Mouse (Mus musculus): Measurements from ENCODE around the gene Usp12.
A peak's percentile ranks its signal among the peaks of the same experiment; 100 is the strongest.

Usp12 gene

DNA sequence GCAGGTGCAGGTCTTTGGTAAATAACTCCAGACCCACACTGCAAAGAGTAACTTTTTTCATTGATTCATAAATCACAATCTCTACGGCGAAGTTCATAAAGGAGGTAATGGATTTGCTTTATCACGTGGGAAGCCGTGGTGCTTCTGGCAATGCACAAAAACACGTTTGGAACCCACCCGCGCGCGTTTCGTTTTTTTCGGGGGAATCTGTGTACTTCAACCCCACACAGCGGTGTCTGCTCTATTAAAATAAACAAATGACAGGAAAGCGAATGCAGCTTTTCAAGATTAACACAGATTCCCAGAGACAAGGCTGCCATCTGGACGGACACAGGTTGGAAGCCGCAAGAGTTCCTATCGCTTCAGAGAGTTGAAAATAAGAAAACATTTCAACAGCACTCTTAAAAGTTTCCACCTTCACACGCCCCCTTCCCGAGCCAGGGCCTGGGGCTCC, 1.1 kb downstream of the Usp12 start:
- H3K27me3 ChIP-seq (ENCODE audit: insufficient read depth, low read length) = no peaks in the 10 kb centered on the region
- peaks cover 69% of the 10 kb centered on the region for H3K4me1 ChIP-seq (replicated peaks; ENCODE audit: low read depth, low read length)
- H3K4me3 ChIP-seq (replicated peaks; ENCODE audit: low read length) = peak overlapping the region; percentile 92
- no peaks in the 10 kb centered on the region for H3K9me3 ChIP-seq (ENCODE audit: low read length)
- no peaks in the 10 kb centered on the region for H3K36me3 ChIP-seq (ENCODE audit: insufficient read depth, low read length)
- TF ChIP-seq NANOG (IDR thresholded peaks at IDR 0.05; ENCODE audit: borderline replicate concordance, low read length) (no peak), CTCF (conservative IDR thresholded peaks at IDR 0.05; ENCODE audit: low read length) (no peak), POU5F1 (IDR thresholded peaks at IDR 0.05; ENCODE audit: borderline replicate concordance, low read length) (no peak)

- Histone ChIP-seq H3K9me3 (ENCODE audit: low read length) (no peaks in the 10 kb centered on the region), H3K4me3 (replicated peaks; ENCODE audit: low read length) (no peak overlapping the region), H3K27me3 (ENCODE audit: insufficient read depth, low read length) (no peaks in the 10 kb centered on the region), H3K36me3 (ENCODE audit: insufficient read depth, low read length) (no peaks in the 10 kb centered on the region), H3K4me1 (replicated peaks; ENCODE audit: low read depth, low read length) (peaks cover 71% of the 10 kb centered on the region)
- TF ChIP-seq POU5F1 (IDR thresholded peaks at IDR 0.05; ENCODE audit: borderline replicate concordance, low read length) = no peak
- TF ChIP-seq NANOG (IDR thresholded peaks at IDR 0.05; ENCODE audit: borderline replicate concordance, low read length) = no peak
- no peak for TF ChIP-seq CTCF (conservative IDR thresholded peaks at IDR 0.05; ENCODE audit: low read length)
Observed at GRCm38 (mm10) chr5:146792140-146792791, 2.5 kb downstream of the Usp12 start.

GRCm38 (mm10) chr5:146790944-146791343, 3.9 kb downstream of the Usp12 start:
- peaks cover 77% of the 10 kb centered on the region for H3K4me1 ChIP-seq (replicated peaks; ENCODE audit: low read depth, low read length)
- no peaks in the 10 kb centered on the region for H3K27me3 ChIP-seq (ENCODE audit: insufficient read depth, low read length)
- no peak overlapping the region for H3K4me3 ChIP-seq (replicated peaks; ENCODE audit: low read length)
- H3K9me3 ChIP-seq (ENCODE audit: low read length) = no peaks in the 10 kb centered on the region
- no peak for TF ChIP-seq POU5F1 (IDR thresholded peaks at IDR 0.05; ENCODE audit: borderline replicate concordance, low read length)
- TF ChIP-seq NANOG (IDR thresholded peaks at IDR 0.05; ENCODE audit: borderline replicate concordance, low read length) = no peak
- TF ChIP-seq CTCF (conservative IDR thresholded peaks at IDR 0.05; ENCODE audit: low read length) = no peak
- H3K36me3 ChIP-seq (ENCODE audit: insufficient read depth, low read length) = no peaks in the 10 kb centered on the region

- Histone ChIP-seq H3K4me3 (replicated peaks; ENCODE audit: low read length) (no peak overlapping the region), H3K9me3 (ENCODE audit: low read length) (no peaks in the 10 kb centered on the region), H3K36me3 (ENCODE audit: insufficient read depth, low read length) (no peaks in the 10 kb centered on the region), H3K27me3 (ENCODE audit: insufficient read depth, low read length) (no peaks in the 10 kb centered on the region), H3K4me1 (replicated peaks; ENCODE audit: low read depth, low read length) (peaks cover 81% of the 10 kb centered on the region)
- no peak for TF ChIP-seq NANOG (IDR thresholded peaks at IDR 0.05; ENCODE audit: borderline replicate concordance, low read length)
- no peak for TF ChIP-seq CTCF (conservative IDR thresholded peaks at IDR 0.05; ENCODE audit: low read length)
- TF ChIP-seq POU5F1 (IDR thresholded peaks at IDR 0.05; ENCODE audit: borderline replicate concordance, low read length) = no peak
Observed at GRCm38 (mm10) chr5:146789413-146789812, 5.4 kb downstream of the Usp12 start.

GRCm38 (mm10) chr5:146786123-146786522, 8.7 kb downstream of the Usp12 start:
- H3K4me3 ChIP-seq (replicated peaks; ENCODE audit: low read length) = no peak overlapping the region
- H3K4me1 ChIP-seq (replicated peaks; ENCODE audit: low read depth, low read length) = peaks cover 75% of the 10 kb centered on the region
- no peaks in the 10 kb centered on the region for H3K36me3 ChIP-seq (ENCODE audit: insufficient read depth, low read length)
- no peaks in the 10 kb centered on the region for H3K9me3 ChIP-seq (ENCODE audit: low read length)
- no peaks in the 10 kb centered on the region for H3K27me3 ChIP-seq (ENCODE audit: insufficient read depth, low read length)
- TF ChIP-seq NANOG (IDR thresholded peaks at IDR 0.05; ENCODE audit: borderline replicate concordance, low read length) = no peak
- TF ChIP-seq CTCF (conservative IDR thresholded peaks at IDR 0.05; ENCODE audit: low read length) = no peak
- no peak for TF ChIP-seq POU5F1 (IDR thresholded peaks at IDR 0.05; ENCODE audit: borderline replicate concordance, low read length)

DNA sequence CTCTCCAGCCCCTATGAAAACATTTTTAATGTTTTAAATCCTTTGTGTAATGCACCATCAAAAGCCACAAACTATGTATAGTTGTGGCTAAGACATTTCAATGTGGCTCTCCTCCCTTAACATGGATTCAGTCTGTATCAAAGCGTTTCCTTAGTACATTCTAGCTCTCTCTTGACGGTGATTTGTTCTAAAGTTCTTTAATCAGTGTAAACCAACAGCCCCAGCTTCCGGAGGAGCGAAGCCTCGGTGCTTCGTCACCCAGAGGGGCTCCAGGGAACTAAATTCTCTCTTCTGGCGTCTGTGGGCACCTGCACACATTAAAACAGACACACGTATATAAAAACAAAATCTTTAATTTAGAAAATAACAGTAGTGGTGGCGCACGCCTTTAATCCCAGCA, 10.9 kb downstream of the Usp12 start:
- no peak for TF ChIP-seq NANOG (IDR thresholded peaks at IDR 0.05; ENCODE audit: borderline replicate concordance, low read length)
- TF ChIP-seq POU5F1 (IDR thresholded peaks at IDR 0.05; ENCODE audit: borderline replicate concordance, low read length) = no peak
- no peak for TF ChIP-seq CTCF (conservative IDR thresholded peaks at IDR 0.05; ENCODE audit: low read length)
- no peaks in the 10 kb centered on the region for H3K27me3 ChIP-seq (ENCODE audit: insufficient read depth, low read length)
- H3K36me3 ChIP-seq (ENCODE audit: insufficient read depth, low read length) = no peaks in the 10 kb centered on the region
- no peaks in the 10 kb centered on the region for H3K9me3 ChIP-seq (ENCODE audit: low read length)
- peaks cover 70% of the 10 kb centered on the region for H3K4me1 ChIP-seq (replicated peaks; ENCODE audit: low read depth, low read length)
- peak overlapping the region; percentile 35; the same call in 1 of the 2 replicates for H3K4me3 ChIP-seq (replicated peaks; ENCODE audit: low read length)

- H3K4me1 ChIP-seq (replicated peaks; ENCODE audit: low read depth, low read length) = peaks cover 69% of the 10 kb centered on the region
- H3K27me3 ChIP-seq (ENCODE audit: insufficient read depth, low read length) = no peaks in the 10 kb centered on the region
- H3K4me3 ChIP-seq (replicated peaks; ENCODE audit: low read length) = no peak overlapping the region
- no peak for TF ChIP-seq POU5F1 (IDR thresholded peaks at IDR 0.05; ENCODE audit: borderline replicate concordance, low read length)
- no peak for TF ChIP-seq CTCF (conservative IDR thresholded peaks at IDR 0.05; ENCODE audit: low read length)
- TF ChIP-seq NANOG (IDR thresholded peaks at IDR 0.05; ENCODE audit: borderline replicate concordance, low read length) = no peak
- H3K9me3 ChIP-seq (ENCODE audit: low read length) = no peaks in the 10 kb centered on the region
- no peaks in the 10 kb centered on the region for H3K36me3 ChIP-seq (ENCODE audit: insufficient read depth, low read length)
Observed at GRCm38 (mm10) chr5:146783300-146783699, 11.5 kb downstream of the Usp12 start.

GRCm38 (mm10) chr5:146781663-146782062, 13.1 kb downstream of the Usp12 start:
- Histone ChIP-seq H3K36me3 (ENCODE audit: insufficient read depth, low read length) (no peaks in the 10 kb centered on the region), H3K27me3 (ENCODE audit: insufficient read depth, low read length) (no peaks in the 10 kb centered on the region), H3K4me1 (replicated peaks; ENCODE audit: low read depth, low read length) (peaks cover 74% of the 10 kb centered on the region), H3K4me3 (replicated peaks; ENCODE audit: low read length) (no peak overlapping the region), H3K9me3 (ENCODE audit: low read length) (no peaks in the 10 kb centered on the region)
- no peak for TF ChIP-seq NANOG (IDR thresholded peaks at IDR 0.05; ENCODE audit: borderline replicate concordance, low read length)
- no peak for TF ChIP-seq POU5F1 (IDR thresholded peaks at IDR 0.05; ENCODE audit: borderline replicate concordance, low read length)
- no peak for TF ChIP-seq CTCF (conservative IDR thresholded peaks at IDR 0.05; ENCODE audit: low read length)

DNA sequence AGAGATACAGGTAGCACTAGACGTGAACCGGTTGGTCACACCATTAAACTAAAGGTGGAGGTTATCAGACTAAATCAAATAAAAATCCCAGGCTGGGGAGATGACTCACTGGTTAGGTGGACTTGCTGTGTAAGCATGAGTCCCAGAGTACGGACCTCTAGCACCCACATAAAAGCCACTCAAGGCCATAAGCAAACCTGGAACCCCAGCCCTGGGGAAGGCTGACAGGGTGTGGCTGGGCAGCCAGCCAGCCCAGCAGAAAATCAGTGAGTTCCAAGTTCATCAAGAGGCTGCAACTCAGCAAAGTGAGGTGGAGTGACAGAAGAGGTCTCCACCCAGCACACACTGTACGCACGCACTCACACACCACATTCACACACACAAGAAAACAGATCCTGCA, 14.9 kb downstream of the Usp12 start:
- Histone ChIP-seq H3K4me3 (replicated peaks; ENCODE audit: low read length) (no peak overlapping the region), H3K9me3 (ENCODE audit: low read length) (no peaks in the 10 kb centered on the region), H3K27me3 (ENCODE audit: insufficient read depth, low read length) (no peaks in the 10 kb centered on the region), H3K4me1 (replicated peaks; ENCODE audit: low read depth, low read length) (peaks cover 69% of the 10 kb centered on the region), H3K36me3 (ENCODE audit: insufficient read depth, low read length) (no peaks in the 10 kb centered on the region)
- no peak for TF ChIP-seq CTCF (conservative IDR thresholded peaks at IDR 0.05; ENCODE audit: low read length)
- TF ChIP-seq POU5F1 (IDR thresholded peaks at IDR 0.05; ENCODE audit: borderline replicate concordance, low read length) = no peak
- TF ChIP-seq NANOG (IDR thresholded peaks at IDR 0.05; ENCODE audit: borderline replicate concordance, low read length) = no peak
